Mouse (Mus musculus): Measurements from ENCODE around the gene Pacrg.

Gene Pacrg

GRCm38 (mm10) chr17:10548969-10549368, 291.1 kb downstream of the Pacrg start:
- DNase-seq, result no peak

- no peak for DNase-seq
These were observed 299.3 kb downstream of the Pacrg start for GRCm38 (mm10) chr17:10540772-10541171.

- no peak for DNase-seq
These were observed 305.9 kb downstream of the Pacrg start for GRCm38 (mm10) chr17:10534206-10534605.

GRCm38 (mm10) chr17:10533461-10533860, 306.6 kb downstream of the Pacrg start:
- no peak for DNase-seq

GRCm38 (mm10) chr17:10531024-10531423, 309.1 kb downstream of the Pacrg start:
- DNase-seq, result peak in 1 of 2 experiments; percentile 20

- no peak for DNase-seq
These were observed 310.7 kb downstream of the Pacrg start for GRCm38 (mm10) chr17:10529329-10529955.

- DNase-seq, result no peak
These were observed 318.8 kb downstream of the Pacrg start for GRCm38 (mm10) chr17:10521282-10521681.

GRCm38 (mm10) chr17:10519506-10520155, 320.5 kb downstream of the Pacrg start:
- DNase-seq, result no peak

GRCm38 (mm10) chr17:10514812-10515211, 325.3 kb downstream of the Pacrg start:
- no peak for DNase-seq

GRCm38 (mm10) chr17:10510913-10511759, 329.0 kb downstream of the Pacrg start:
- DNase-seq, result no peak

- DNase-seq, result no peak
These were observed 329.6 kb downstream of the Pacrg start for GRCm38 (mm10) chr17:10510467-10510866.

- DNase-seq, result no peak
These were observed 332.0 kb downstream of the Pacrg start for GRCm38 (mm10) chr17:10508088-10508487.

GRCm38 (mm10) chr17:10507466-10507865, 332.6 kb downstream of the Pacrg start:
- no peak for DNase-seq

- no peak for DNase-seq
These were observed 333.2 kb downstream of the Pacrg start for GRCm38 (mm10) chr17:10506896-10507295.

GRCm38 (mm10) chr17:10501439-10501838, 338.7 kb downstream of the Pacrg start:
- DNase-seq, result peak in 1 of 2 experiments; percentile 36

GRCm38 (mm10) chr17:10500795-10501432, 339.2 kb downstream of the Pacrg start:
- peak; percentile 64 to 79 for DNase-seq

- peak; percentile 37 to 52 for DNase-seq
These were observed 341.0 kb downstream of the Pacrg start for GRCm38 (mm10) chr17:10498935-10499655.

GRCm38 (mm10) chr17:10497781-10498420, 342.2 kb downstream of the Pacrg start:
- no peak for DNase-seq

GRCm38 (mm10) chr17:10496066-10496465, 344.0 kb downstream of the Pacrg start:
- DNase-seq, result no peak

- no peak for DNase-seq
These were observed 344.5 kb downstream of the Pacrg start for GRCm38 (mm10) chr17:10495588-10495987.

GRCm38 (mm10) chr17:10493124-10493523, 347.0 kb downstream of the Pacrg start:
- DNase-seq, result peak; percentile 40 to 43

All from lung, adult 18-20 months (tissue).